Mouse (Mus musculus) testis, adult 2 months (tissue): ENCODE results near the gene Slc22a1.

ENCODE experiments used
- CTCF ChIP-seq: fragments of 200-500 bp; IDR thresholded peaks from 2 replicates; pipeline ENCODE4 v1.5.1; 2012; ENCODE audit warnings: low read depth, mild to moderate bottlenecking, inconsistent platforms, low read length, moderate library complexity; ENCODE audit not compliant: control insufficient read depth, insufficient read depth, insufficient replicate concordance
- POLR2A ChIP-seq: fragments of 200-500 bp; IDR thresholded peaks from 2 replicates; pipeline ENCODE4 v1.6.1; 2012; ENCODE audit warnings: low read depth, mild to moderate bottlenecking, inconsistent platforms, low read length, moderate library complexity; ENCODE audit not compliant: control insufficient read depth

GRCm38 (mm10) chr17:12660572-12661260 lies 14.9 kb downstream of the Slc22a1 start:
- TF ChIP-seq POLR2A (no peak), CTCF (peak; percentile 25; the same call in 1 of the 2 replicates)
